Mouse (Mus musculus): ENCODE measurements around the gene Ppp1r26. TPM values are rescaled to one million over a fixed set of nuclear protein-coding genes. Genes with fewer than 3 reads are reported as not detected.
"Not testable (repeated sequence)": the region's sequence is repeated elsewhere in the genome, so short reads cannot be mapped to it uniquely, and the experiment has no call there.

The Ppp1r26 gene
- polyA plus RNA-seq, 1 experiment from 2014 or later, result 7.1 TPM

- peak overlapping the region; percentile 92 for H3K4me2 ChIP-seq (replicated peaks)
- peaks cover 32% of the 10 kb centered on the region for H3K36me3 ChIP-seq
- WGBS, result 8% methylated on average over 11 of the region's 11 CpGs
- 0 out of 2 replicates have a peak, but pooled peaks cover 2% of the 10 kb centered on the region for H3K27me3 ChIP-seq
- H3K4me3 ChIP-seq, result peak overlapping the region; percentile 77
- H3K4me1 ChIP-seq, result peaks cover 15% of the 10 kb centered on the region
- peak; percentile 68; the same call in 1 of the 2 replicates for ATAC-seq (ENCODE audit: low FRiP score, low read depth)
- peak overlapping the region; percentile 70; the same call in 1 of the 2 replicates for H3K27ac ChIP-seq
- H3K9ac ChIP-seq, result peak overlapping the region; percentile 88
- H3K9me3 ChIP-seq, result no peaks in the 10 kb centered on the region
Measured at GRCm38 (mm10) chr2:28447315-28447670, 693 bp downstream of the Ppp1r26 start.

DNA sequence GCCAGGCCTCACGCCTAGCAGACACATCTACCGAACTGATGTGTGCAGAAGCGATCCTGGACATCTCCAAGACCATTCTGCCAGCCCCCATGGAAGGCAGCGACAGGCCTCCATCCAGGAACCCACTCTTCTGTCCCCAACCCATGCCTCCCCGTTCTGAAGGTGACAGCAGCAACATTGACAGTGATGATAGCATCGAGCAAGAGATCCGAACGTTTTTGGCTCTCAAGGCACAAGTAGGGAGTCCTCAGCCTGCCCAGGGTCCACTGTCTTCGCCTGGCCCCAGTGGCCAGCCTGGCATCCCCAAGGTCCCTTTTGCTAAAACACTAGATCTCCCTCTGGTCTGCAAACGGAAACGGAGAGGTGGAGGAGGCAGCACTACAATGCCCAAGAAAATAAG is 5.1 kb downstream of the Ppp1r26 start:
- WGBS, result 91% methylated on average over 11 of the region's 11 CpGs
- H3K36me3 ChIP-seq, result peaks cover 54% of the 10 kb centered on the region
- H3K4me3 ChIP-seq, result no peak overlapping the region
- H3K4me2 ChIP-seq (replicated peaks), result no peak overlapping the region
- H3K4me1 ChIP-seq, result peaks cover 8% of the 10 kb centered on the region
- H3K27ac ChIP-seq, result no peak overlapping the region
- no peak for ATAC-seq (ENCODE audit: low FRiP score, low read depth)
- H3K27me3 ChIP-seq, result no peaks in the 10 kb centered on the region
- no peak overlapping the region for H3K9ac ChIP-seq
- no peaks in the 10 kb centered on the region for H3K9me3 ChIP-seq

DNA sequence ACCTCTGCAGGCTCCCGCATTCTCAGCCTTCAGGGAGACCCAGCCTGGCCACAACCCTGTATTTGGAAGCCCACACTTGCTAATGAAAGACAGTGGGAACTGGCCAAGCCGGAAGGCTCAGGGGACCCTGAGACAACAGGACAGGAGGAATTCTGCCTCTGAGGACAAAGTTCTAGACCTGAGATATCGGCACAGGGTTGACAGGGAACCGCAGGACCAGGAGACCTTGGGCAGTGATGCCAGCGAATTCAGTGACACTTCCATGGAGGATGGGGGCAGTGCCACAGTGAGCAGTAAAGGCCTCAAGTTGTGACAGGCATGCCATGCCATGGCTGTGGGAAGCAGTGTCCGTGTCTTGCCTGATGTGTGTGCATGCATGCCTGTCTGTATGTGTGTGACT is 6.9 kb downstream of the Ppp1r26 start:
- Histone ChIP-seq H3K27ac (no peak overlapping the region), H3K9ac (no peak overlapping the region), H3K4me3 (no peak overlapping the region), H3K36me3 (peaks cover 54% of the 10 kb centered on the region), H3K4me2 (replicated peaks) (no peak overlapping the region), H3K9me3 (no peaks in the 10 kb centered on the region), H3K27me3 (no peaks in the 10 kb centered on the region), H3K4me1 (no peaks in the 10 kb centered on the region)
- ATAC-seq (ENCODE audit: low FRiP score, low read depth), result no peak
- WGBS, result 87% methylated on average over 6 of the region's 6 CpGs

DNA sequence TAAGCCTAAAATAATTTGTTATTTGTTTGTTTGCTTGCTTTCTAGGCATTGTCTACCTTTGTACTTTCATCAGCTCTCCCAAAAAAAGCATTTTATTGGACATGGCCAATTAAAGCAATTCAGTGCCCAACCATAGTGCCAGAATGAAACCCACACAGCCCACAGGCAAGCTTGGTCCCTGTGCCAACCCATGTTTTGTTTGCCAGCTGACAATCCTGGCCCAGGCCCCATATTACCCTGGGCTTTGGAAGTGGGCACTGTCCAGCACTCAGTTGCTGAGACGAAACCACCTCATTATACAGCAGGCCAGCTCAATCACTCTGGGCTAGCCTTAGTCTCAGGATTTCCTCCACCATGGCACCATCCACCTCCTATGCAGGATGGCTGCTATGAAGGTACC is 10.0 kb downstream of the Ppp1r26 start:
- H3K27me3 ChIP-seq, result no peaks in the 10 kb centered on the region
- ATAC-seq (ENCODE audit: low FRiP score, low read depth), result no peak
- no peak overlapping the region for H3K27ac ChIP-seq
- H3K4me1 ChIP-seq, result no peaks in the 10 kb centered on the region
- no peak overlapping the region for H3K9ac ChIP-seq
- no peaks in the 10 kb centered on the region for H3K9me3 ChIP-seq
- peaks cover 29% of the 10 kb centered on the region for H3K36me3 ChIP-seq
- no peak overlapping the region for H3K4me3 ChIP-seq
- 82% methylated on average over 1 of the region's 1 CpGs for WGBS
- H3K4me2 ChIP-seq (replicated peaks), result no peak overlapping the region

DNA sequence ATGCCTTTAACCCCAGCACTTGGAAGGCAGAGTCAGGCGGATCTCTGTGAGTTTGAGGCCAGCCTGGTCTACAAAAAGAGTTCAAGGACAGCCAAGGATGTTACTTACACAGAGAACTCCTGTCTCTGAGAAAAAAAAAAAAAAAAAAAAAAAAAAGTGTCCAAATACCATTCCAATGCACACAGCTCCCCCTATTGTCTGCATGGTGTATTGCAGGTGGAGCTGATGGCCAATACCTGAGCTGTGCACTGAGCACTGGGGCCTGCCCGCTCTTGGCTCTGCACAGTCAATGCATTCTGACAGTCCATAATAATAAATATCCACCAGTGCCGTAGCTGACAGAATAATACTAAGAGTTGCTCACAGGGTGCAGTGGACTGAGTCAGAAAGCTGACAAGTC is 17.3 kb downstream of the Ppp1r26 start:
- Histone ChIP-seq H3K9ac (no peak overlapping the region), H3K4me3 (no peak overlapping the region), H3K36me3 (peaks cover 3% of the 10 kb centered on the region), H3K27me3 (peaks cover 10% of the 10 kb centered on the region), H3K9me3 (no peaks in the 10 kb centered on the region), H3K4me2 (replicated peaks) (no peak overlapping the region), H3K4me1 (peaks cover 18% of the 10 kb centered on the region), H3K27ac (no peak overlapping the region)
- WGBS, result 40% methylated on average over 3 of the region's 3 CpGs
- no peak for ATAC-seq (ENCODE audit: low FRiP score, low read depth)

DNA sequence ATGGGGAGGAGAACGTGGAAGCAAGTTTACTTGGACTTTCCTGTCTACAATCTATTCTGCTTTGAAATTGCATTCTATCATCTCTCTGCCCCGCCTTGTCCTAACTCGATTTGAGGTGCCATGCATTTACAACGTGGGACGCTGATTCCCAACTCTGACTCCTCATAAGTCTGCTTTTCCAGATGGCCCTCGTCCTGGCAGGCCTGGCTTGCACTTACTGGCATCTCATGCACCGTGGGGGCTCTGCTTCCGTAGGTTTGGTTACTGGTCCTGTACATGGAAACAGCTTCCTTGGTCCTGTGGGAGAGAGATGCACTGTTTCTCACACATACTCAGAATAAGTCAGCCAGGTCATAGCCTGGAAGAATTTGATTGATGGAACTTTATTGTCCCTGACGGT is 18.3 kb downstream of the Ppp1r26 start:
- peaks cover 13% of the 10 kb centered on the region for H3K36me3 ChIP-seq
- H3K4me1 ChIP-seq, result peaks cover 20% of the 10 kb centered on the region
- no peak overlapping the region for H3K4me3 ChIP-seq
- H3K9ac ChIP-seq, result no peak overlapping the region
- H3K27ac ChIP-seq, result no peak overlapping the region
- WGBS, result 78% methylated on average over 9 of the region's 9 CpGs
- no peaks in the 10 kb centered on the region for H3K9me3 ChIP-seq
- no peak for ATAC-seq (ENCODE audit: low FRiP score, low read depth)
- no peak overlapping the region for H3K4me2 ChIP-seq (replicated peaks)
- peaks cover 10% of the 10 kb centered on the region for H3K27me3 ChIP-seq

DNA sequence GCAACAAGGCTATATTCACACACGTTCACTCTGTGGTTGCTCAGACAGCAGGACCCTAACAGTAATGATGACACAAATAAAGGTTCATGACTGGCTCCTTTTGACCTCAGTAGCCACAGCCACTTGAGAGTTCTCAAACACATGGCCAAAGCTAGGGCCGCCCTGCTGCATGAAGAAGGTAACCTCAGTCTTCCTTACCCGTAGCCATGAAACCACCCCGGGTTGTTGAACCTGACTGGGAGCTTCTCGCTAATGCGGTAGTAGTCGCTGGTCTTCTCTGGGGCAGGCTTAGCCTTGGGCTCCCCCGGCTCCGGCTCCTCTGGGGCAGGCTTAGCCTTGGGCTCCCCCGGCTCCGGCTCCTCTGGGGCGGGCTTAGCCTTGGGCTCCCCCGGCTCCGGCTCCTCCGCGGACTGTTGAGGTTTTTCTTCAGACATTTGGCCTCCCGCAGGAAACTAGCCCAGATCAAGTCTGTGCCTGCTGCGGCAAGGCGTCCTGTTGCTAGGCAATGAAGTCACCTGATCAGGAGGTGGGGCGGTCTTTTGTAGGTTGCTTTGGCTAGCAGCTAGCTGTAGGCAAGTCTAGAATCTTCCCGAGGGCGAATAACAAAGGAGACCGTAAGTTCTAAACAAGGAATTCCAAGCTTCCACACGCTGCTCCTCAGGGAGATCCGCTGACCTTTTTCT is 19.4 kb downstream of the Ppp1r26 start, which contains the start of gene 1700007K13Rik:
1700007K13Rik (minus strand) TSS at position 497 of the 683 bp plus-strand sequence.
- Histone ChIP-seq H3K27ac (no peak within 1 kb of the TSS), H3K9ac (peak within 1 kb of the TSS; percentile 65), H3K4me1 (peaks cover 20% of the 10 kb centered on the region), H3K9me3 (no peaks in the 10 kb centered on the region), H3K27me3 (peaks cover 10% of the 10 kb centered on the region), H3K36me3 (peaks cover 24% of the 10 kb centered on the region), H3K4me3 (peak within 1 kb of the TSS; percentile 37), H3K4me2 (replicated peaks) (peak within 1 kb of the TSS; percentile 70)
- 5% methylated on average over 25 of the region's 25 CpGs for WGBS
- peak; percentile 58; the same call in 1 of the 2 replicates for ATAC-seq (ENCODE audit: low FRiP score, low read depth)

DNA sequence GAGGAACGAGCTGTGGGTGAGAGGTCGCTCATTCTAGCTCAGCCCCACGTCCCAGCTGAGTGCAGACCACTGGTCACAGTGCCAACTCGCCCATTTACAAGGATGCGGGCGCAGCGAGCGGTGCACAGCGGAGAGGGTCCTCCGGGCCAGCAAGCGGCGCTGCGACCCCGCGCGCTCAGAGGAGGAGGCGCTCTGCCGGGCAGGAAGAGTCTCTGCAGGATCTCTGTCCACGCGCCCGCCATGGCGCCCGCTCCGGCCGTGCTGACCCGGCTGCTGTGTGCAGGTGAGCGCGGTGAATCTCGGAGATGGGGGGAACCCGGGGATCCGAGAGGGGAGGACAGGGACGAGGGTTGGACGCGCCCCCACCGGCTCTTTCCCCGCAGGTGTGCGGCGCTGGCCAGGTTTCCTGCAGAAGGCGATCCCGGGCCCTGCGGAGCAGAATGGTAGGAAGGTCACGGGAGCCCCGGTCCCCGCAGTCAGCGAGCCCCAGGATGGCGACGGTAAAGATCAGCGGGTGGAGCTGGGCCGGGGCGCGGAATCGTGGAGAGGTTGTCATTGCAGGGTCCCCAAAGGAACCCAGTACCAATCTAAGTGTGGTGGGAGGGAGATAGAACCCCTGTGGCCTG is 21.4 kb downstream of the Ppp1r26 start, which contains the start of gene Mrps2:
Mrps2 (plus strand) TSS at position 207 of the 626 bp plus-strand sequence.
- peak; percentile 90 for ATAC-seq (ENCODE audit: low FRiP score, low read depth)
- H3K4me1 ChIP-seq, result peaks cover 20% of the 10 kb centered on the region
- H3K36me3 ChIP-seq, result peaks cover 43% of the 10 kb centered on the region
- H3K9ac ChIP-seq, result peak within 1 kb of the TSS; percentile 98
- peaks cover 10% of the 10 kb centered on the region for H3K27me3 ChIP-seq
- peak within 1 kb of the TSS; percentile 87 for H3K4me2 ChIP-seq (replicated peaks)
- peaks cover 9% of the 10 kb centered on the region for H3K9me3 ChIP-seq
- under 1% methylated on average over 52 of the region's 52 CpGs for WGBS
- H3K27ac ChIP-seq, result peak within 1 kb of the TSS; percentile 48
- peak within 1 kb of the TSS; percentile 93 for H3K4me3 ChIP-seq

DNA sequence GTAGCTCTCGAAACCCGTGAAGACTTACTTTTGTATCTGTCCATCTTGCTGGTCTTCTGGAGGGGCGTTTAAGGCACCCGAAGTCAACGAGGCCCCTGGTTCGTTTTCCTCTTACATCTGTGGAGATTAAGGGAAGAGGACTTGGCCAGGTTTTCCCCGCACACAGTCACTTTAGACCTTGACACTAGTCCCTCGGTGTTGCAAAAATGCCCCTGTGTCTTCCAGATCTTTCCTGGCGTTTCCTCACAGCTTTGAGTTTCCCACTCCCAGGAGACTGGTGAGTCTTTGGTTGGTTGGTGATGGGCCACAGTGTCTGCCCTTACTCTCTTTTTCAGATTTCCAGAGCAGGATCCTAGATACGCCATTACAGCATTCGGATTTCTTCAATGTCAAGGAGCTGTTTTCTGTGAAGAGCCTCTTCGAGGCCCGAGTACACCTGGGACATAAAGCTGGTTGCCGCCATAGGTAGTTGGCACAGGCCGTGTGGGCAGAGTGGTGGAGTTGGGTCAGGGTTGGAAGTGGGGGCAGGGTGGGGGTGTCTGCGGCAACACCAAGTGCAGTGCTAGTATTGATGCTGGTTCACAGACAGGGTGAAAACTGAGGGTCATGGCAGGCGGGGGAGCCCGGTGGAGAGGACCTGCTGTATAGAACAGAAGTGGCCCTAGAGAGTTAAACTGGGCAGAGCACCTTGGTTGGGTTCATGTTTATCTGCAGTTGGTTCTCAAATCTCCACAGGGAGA is 22.1 kb downstream of the Ppp1r26 start:
- peak overlapping the region; percentile 98 for H3K9ac ChIP-seq
- H3K4me1 ChIP-seq, result peaks cover 20% of the 10 kb centered on the region
- WGBS, result 55% methylated on average over 18 of the region's 18 CpGs
- peak overlapping the region; percentile 87 for H3K4me2 ChIP-seq (replicated peaks)
- H3K36me3 ChIP-seq, result peaks cover 45% of the 10 kb centered on the region
- peaks cover 10% of the 10 kb centered on the region for H3K27me3 ChIP-seq
- H3K27ac ChIP-seq, result no peak overlapping the region
- peak overlapping the region; percentile 93 for H3K4me3 ChIP-seq
- H3K9me3 ChIP-seq, result peaks cover 12% of the 10 kb centered on the region
- no peak for ATAC-seq (ENCODE audit: low FRiP score, low read depth)

DNA sequence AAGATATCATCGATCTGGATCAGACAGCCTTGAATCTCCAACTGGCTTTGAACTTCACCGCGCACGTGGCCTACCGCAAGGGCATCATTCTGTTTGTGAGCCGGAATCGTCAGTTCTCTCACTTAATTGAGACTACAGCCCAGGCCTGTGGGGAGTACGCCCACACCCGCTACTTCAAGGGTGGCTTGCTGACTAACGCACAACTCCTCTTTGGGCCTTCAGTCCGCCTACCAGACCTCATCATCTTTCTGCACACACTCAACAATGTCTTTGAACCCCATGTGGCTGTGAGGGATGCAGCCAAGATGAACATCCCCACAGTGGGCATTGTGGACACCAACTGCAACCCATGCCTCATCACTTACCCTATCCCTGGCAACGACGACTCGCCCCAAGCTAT is 22.9 kb downstream of the Ppp1r26 start:
- peaks cover 45% of the 10 kb centered on the region for H3K36me3 ChIP-seq
- H3K9ac ChIP-seq, result no peak overlapping the region
- H3K4me1 ChIP-seq, result peaks cover 20% of the 10 kb centered on the region
- no peak for ATAC-seq (ENCODE audit: low FRiP score, low read depth)
- peaks cover 10% of the 10 kb centered on the region for H3K27me3 ChIP-seq
- H3K4me3 ChIP-seq, result no peak overlapping the region
- peak overlapping the region; percentile 87; the same call in 1 of the 2 replicates for H3K4me2 ChIP-seq (replicated peaks)
- no peak overlapping the region for H3K27ac ChIP-seq
- peaks cover 12% of the 10 kb centered on the region for H3K9me3 ChIP-seq
- WGBS, result 98% methylated on average over 14 of the region's 14 CpGs

DNA sequence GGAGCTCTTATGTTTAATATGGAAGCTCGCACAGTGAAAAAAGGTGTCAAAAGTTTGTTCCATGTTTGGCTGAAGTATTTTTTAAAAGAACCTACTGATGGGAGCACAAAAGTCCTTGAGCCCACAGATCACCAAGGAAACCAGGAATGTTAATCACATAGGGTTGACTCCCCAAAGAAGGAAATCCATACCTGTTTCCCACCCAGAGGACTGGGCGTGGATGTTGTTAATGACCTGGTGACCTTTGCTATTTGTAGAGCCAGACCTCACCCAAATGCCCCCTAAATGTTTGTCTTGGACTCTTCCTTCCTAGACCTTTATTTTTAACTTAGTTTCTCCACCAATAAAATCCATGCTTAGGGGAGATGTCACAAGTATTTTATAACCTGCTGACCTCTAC is 24.0 kb downstream of the Ppp1r26 start:
- no peak for ATAC-seq (ENCODE audit: low FRiP score, low read depth)
- 88% methylated on average over 2 of the region's 2 CpGs for WGBS
- no peak overlapping the region for H3K4me2 ChIP-seq (replicated peaks)

DNA sequence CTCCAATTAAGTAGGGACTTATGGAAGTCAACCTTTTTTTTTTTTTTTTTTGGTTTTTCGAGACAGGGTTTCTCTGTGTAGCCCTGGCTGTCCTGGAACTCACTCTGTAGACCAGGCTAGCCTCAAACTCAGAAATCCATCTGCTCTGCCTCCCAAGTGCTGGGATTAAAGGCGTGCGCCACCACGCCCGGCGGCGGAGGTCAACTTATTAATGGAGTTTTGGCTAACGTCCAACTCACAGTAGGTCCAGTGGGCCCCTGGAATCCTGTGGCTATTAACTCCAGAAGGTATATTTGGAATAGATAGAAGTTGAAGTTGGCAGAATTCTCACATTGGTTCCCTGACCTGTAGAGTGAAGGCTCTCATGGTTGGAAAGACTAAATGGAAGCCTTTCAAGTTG is 25.4 kb downstream of the Ppp1r26 start:
- H3K27ac ChIP-seq; H3K4me3 ChIP-seq; H3K9ac ChIP-seq; H3K27me3 ChIP-seq; H3K4me1 ChIP-seq; ATAC-seq (ENCODE audit: low FRiP score, low read depth); H3K4me2 ChIP-seq (replicated peaks): not testable (repeated sequence)
- Histone ChIP-seq H3K9me3 (peaks cover 12% of the 10 kb centered on the region), H3K36me3 (peaks cover 45% of the 10 kb centered on the region)
- WGBS, result 92% methylated on average over 8 of the region's 8 CpGs

More for the DNA sequence above, 24.0 kb downstream of the Ppp1r26 start:
- peaks cover 12% of the 10 kb centered on the region for H3K9me3 ChIP-seq
- peaks cover 45% of the 10 kb centered on the region for H3K36me3 ChIP-seq
- no peak overlapping the region for H3K4me3 ChIP-seq
- H3K27me3 ChIP-seq, result peaks cover 3% of the 10 kb centered on the region; the same call in 1 of the 2 replicates
- peaks cover 18% of the 10 kb centered on the region for H3K4me1 ChIP-seq
- H3K9ac ChIP-seq, result no peak overlapping the region
- H3K27ac ChIP-seq, result no peak overlapping the region
